Mouse (Mus musculus) heart, adult 2 months (tissue): Measurements from ENCODE around the gene Galp.

ENCODE experiments used
- CTCF ChIP-seq: fragments of 200-600 bp; IDR thresholded peaks from 2 replicates; pipeline ENCODE4 v1.8.1; 2022; ENCODE audit warnings: antibody characterized with exemption, mild to moderate bottlenecking, moderate library complexity
- POLR2A ChIP-seq: fragments of 200-500 bp; IDR thresholded peaks from 2 replicates; pipeline ENCODE4 v1.6.1; 2011; ENCODE audit warnings: mild to moderate bottlenecking, low read depth, low read length, control low read depth; ENCODE audit not compliant: insufficient read depth

- TF ChIP-seq POLR2A (no peak), CTCF (peak; percentile 92; the same call in 1 of the 2 replicates)
Measured at GRCm38 (mm10) chr7:6191376-6191775, 5.5 kb upstream of the Galp start.
